9 mouse cellular contexts compared by ENCODE assay signal in the genomic region with DNA sequence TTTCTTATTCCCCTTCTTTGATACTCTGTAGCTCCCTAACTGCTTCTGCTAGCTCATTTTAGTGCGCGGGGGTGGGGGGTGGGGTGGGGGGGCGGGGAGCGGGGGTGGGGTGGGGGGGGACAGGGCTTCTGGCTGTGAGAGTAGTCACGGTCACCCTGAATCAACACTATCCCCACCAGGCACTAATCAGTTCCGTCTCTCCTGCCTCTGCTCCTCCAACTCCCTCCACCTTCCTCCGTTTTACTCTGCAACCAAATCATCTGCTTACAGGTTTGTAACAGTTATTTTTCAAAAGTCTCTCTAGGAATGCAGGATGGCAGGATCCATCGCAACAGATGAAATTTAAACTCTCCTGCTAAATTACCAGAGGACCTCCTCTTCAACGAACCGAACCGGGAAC.
A peak's percentile ranks its signal among the peaks of the same experiment; 100 is the strongest.
DNase-seq lines count a peak whose midpoint lies in the region; ATAC-seq and TF ChIP-seq lines count a peak whose summit lies in the region.
"Had no signal": no experiment of that assay in that cellular context is flagged by ENCODE, and none has a peak within 500 bp of the region (broad histone marks: within the 10 kb centered on the region; RNA-seq: fewer than 3 reads in every experiment).

No protein-coding gene starts in this region.

- H3K4me2 ChIP-seq in forebrain, embryonic 13.5 days, result no peak overlapping the region
- H3K4me2 ChIP-seq in kidney, embryonic 16.5 days (replicated peaks; ENCODE audit: low read depth, low read length), result peak overlapping the region; percentile 48
- peak overlapping the region; percentile 42 for H3K4me2 ChIP-seq in embryonic facial prominence, embryonic 15.5 days (replicated peaks)
- H3K4me2 ChIP-seq in liver, embryonic 14.5 days (ENCODE audit: low read depth), result peak overlapping the region; percentile 38

- no peaks in the 10 kb centered on the region for H3K27me3 ChIP-seq in forebrain, embryonic 10.5 days (ENCODE audit: poor library complexity, severe bottlenecking)
- H3K27me3 ChIP-seq in forebrain, embryonic 13.5 days, result no peaks in the 10 kb centered on the region
- no peaks in the 10 kb centered on the region for H3K27me3 ChIP-seq in kidney, embryonic 16.5 days (ENCODE audit: insufficient read depth, low read length)
- no peaks in the 10 kb centered on the region for H3K27me3 ChIP-seq in embryonic facial prominence, embryonic 15.5 days
- H3K27me3 ChIP-seq in liver, embryonic 14.5 days (ENCODE audit: control insufficient read depth, insufficient read depth, low read length), result no peaks in the 10 kb centered on the region

- no peak for ATAC-seq in forebrain, embryonic 13.5 days
- ATAC-seq in kidney, embryonic 16.5 days (ENCODE audit: low FRiP score, low TSS enrichment), result no peak
- no peak for ATAC-seq in embryonic facial prominence, embryonic 15.5 days (ENCODE audit: insufficient number of reproducible peaks, low FRiP score, low TSS enrichment, low read depth)
- ATAC-seq in liver, embryonic 14.5 days (ENCODE audit: insufficient read depth), result no peak
- no peak for ATAC-seq in erythroid progenitor cell, adult 5-6 weeks (replicated peaks; ENCODE audit: low FRiP score, poor library complexity, severe bottlenecking)
- ATAC-seq in activated CD4-positive, CD25-positive, alpha-beta regulatory T cell, adult 4 months, result no peak

- WGBS in forebrain, embryonic 10.5 days, result 25% methylated on average over 11 of the region's 11 CpGs
- WGBS in forebrain, embryonic 13.5 days, result 29% methylated on average over 11 of the region's 11 CpGs
- WGBS in kidney, embryonic 16.5 days, result 12% methylated on average over 11 of the region's 11 CpGs
- 5% methylated on average over 11 of the region's 11 CpGs for WGBS in embryonic facial prominence, embryonic 15.5 days
- WGBS in liver, embryonic 14.5 days (ENCODE audit: insufficient replicate concordance), result 9% methylated on average over 11 of the region's 11 CpGs

- peaks cover 7% of the 10 kb centered on the region; the same call in 1 of the 2 replicates for H3K9me3 ChIP-seq in forebrain, embryonic 10.5 days
- peaks cover 5% of the 10 kb centered on the region; the same call in 1 of the 2 replicates for H3K9me3 ChIP-seq in forebrain, embryonic 13.5 days (replicated peaks)
- no peaks in the 10 kb centered on the region for H3K9me3 ChIP-seq in kidney, embryonic 16.5 days (ENCODE audit: low read length)
- no peaks in the 10 kb centered on the region for H3K9me3 ChIP-seq in embryonic facial prominence, embryonic 15.5 days (replicated peaks)
- H3K9me3 ChIP-seq in liver, embryonic 14.5 days (ENCODE audit: control insufficient read depth, low read length), result no peaks in the 10 kb centered on the region

- 0 out of 2 replicates have a peak overlapping the region, but pooled peaks have one; percentile 40 for H3K27ac ChIP-seq in forebrain, embryonic 10.5 days
- no peak overlapping the region for H3K27ac ChIP-seq in forebrain, embryonic 13.5 days
- H3K27ac ChIP-seq in kidney, embryonic 16.5 days (ENCODE audit: low read length), result no peak overlapping the region
- H3K27ac ChIP-seq in embryonic facial prominence, embryonic 15.5 days (replicated peaks), result no peak overlapping the region
- H3K27ac ChIP-seq in liver, embryonic 14.5 days, result no peak overlapping the region

- H3K4me3 ChIP-seq in forebrain, embryonic 10.5 days, result peak overlapping the region; percentile 26
- H3K4me3 ChIP-seq in forebrain, embryonic 13.5 days, result no peak overlapping the region
- H3K4me3 ChIP-seq in kidney, embryonic 16.5 days (ENCODE audit: low read length), result peak overlapping the region; percentile 20; the same call in 1 of the 2 replicates
- peak overlapping the region; percentile 24; the same call in 1 of the 2 replicates for H3K4me3 ChIP-seq in embryonic facial prominence, embryonic 15.5 days (replicated peaks)
- H3K4me3 ChIP-seq in liver, embryonic 14.5 days (ENCODE audit: insufficient read depth in 1 of 2, low read depth in 2 of 2, low read length in 2 of 2), result no peak overlapping the region

- no peak overlapping the region for H3K9ac ChIP-seq in forebrain, embryonic 13.5 days
- 0 out of 2 replicates have a peak overlapping the region, but pooled peaks have one; percentile 11 for H3K9ac ChIP-seq in kidney, embryonic 16.5 days (replicated peaks; ENCODE audit: low read length)
- H3K9ac ChIP-seq in embryonic facial prominence, embryonic 15.5 days, result no peak overlapping the region
- no peak overlapping the region for H3K9ac ChIP-seq in liver, embryonic 14.5 days (replicated peaks)

- TF ChIP-seq EP300 in liver, embryonic 14.5 days (IDR thresholded peaks at IDR 0.05; ENCODE audit: low read depth), result no peak

- TF ChIP-seq CTCF in liver, embryonic 14.5 days (IDR thresholded peaks at IDR 0.05; ENCODE audit: low read depth), result no peak

- H3K36me3 ChIP-seq in forebrain, embryonic 10.5 days (replicated peaks), result no peaks in the 10 kb centered on the region
- H3K36me3 ChIP-seq in forebrain, embryonic 13.5 days (ENCODE audit: poor library complexity, severe bottlenecking), result no peaks in the 10 kb centered on the region
- H3K36me3 ChIP-seq in kidney, embryonic 16.5 days (ENCODE audit: insufficient read depth, low read length), result no peaks in the 10 kb centered on the region
- H3K36me3 ChIP-seq in embryonic facial prominence, embryonic 15.5 days, result no peaks in the 10 kb centered on the region
- H3K36me3 ChIP-seq in liver, embryonic 14.5 days (replicated peaks; ENCODE audit: control insufficient read depth, insufficient read depth, low read depth), result no peaks in the 10 kb centered on the region

- no peak for DNase-seq in forebrain, embryonic 10.5 days (ENCODE audit: extremely low spot score, low spot score)
- no peak for DNase-seq in kidney, postnatal 25 days
- no peak for DNase-seq in liver, embryonic 14.5 days (ENCODE audit: low read depth in 3 of 3, low spot score in 3 of 3)
- DNase-seq: kidney, adult 11 months had no signal

- H3K4me1 ChIP-seq in forebrain, embryonic 10.5 days, result peaks cover 11% of the 10 kb centered on the region; the same call in 1 of the 2 replicates
- H3K4me1 ChIP-seq in forebrain, embryonic 13.5 days, result no peaks in the 10 kb centered on the region
- H3K4me1 ChIP-seq in kidney, embryonic 16.5 days (ENCODE audit: insufficient read depth, low read length), result no peaks in the 10 kb centered on the region
- no peaks in the 10 kb centered on the region for H3K4me1 ChIP-seq in embryonic facial prominence, embryonic 15.5 days
- no peaks in the 10 kb centered on the region for H3K4me1 ChIP-seq in liver, embryonic 14.5 days (replicated peaks; ENCODE audit: control insufficient read depth in 2 of 2, insufficient read depth in 2 of 2, low read length in 1 of 2)

Comparison
In these comparisons a context has a peak if more than half of its experiments do, and no peak if none do; other contexts are left out.
1. H3K4me3 ChIP-seq: peak in forebrain, embryonic 10.5 days (single experiment), kidney, embryonic 16.5 days (single experiment) and embryonic facial prominence, embryonic 15.5 days (single experiment); none in forebrain, embryonic 13.5 days (single experiment) and liver, embryonic 14.5 days (0 of 2).